Mouse (Mus musculus) erythroblast, embryonic 14.5 days (primary cell): Measurements from ENCODE around the gene Tubb2a.

Experiments used
- GATA1 ChIP-seq: IDR thresholded peaks from 2 replicates; pipeline ENCODE4 v1.6.1; 2012; ENCODE audit warnings: low read length, inconsistent platforms, mixed read lengths
- TAL1 ChIP-seq: IDR thresholded peaks from 3 replicates; pipeline ENCODE4 v1.6.1; 2012; ENCODE audit warnings: low read length, inconsistent platforms, mixed read lengths

- no peak for TF ChIP-seq TAL1
- no peak for TF ChIP-seq GATA1
Measured at GRCm38 (mm10) chr13:34097086-34097485, 19.3 kb upstream of the Tubb2a start.
